Mouse (Mus musculus): ENCODE data around the gene Ttc41.
"Not testable (repeated sequence)": the region's sequence is repeated elsewhere in the genome, so short reads cannot be mapped to it uniquely, and the experiment has no call there.

DNA sequence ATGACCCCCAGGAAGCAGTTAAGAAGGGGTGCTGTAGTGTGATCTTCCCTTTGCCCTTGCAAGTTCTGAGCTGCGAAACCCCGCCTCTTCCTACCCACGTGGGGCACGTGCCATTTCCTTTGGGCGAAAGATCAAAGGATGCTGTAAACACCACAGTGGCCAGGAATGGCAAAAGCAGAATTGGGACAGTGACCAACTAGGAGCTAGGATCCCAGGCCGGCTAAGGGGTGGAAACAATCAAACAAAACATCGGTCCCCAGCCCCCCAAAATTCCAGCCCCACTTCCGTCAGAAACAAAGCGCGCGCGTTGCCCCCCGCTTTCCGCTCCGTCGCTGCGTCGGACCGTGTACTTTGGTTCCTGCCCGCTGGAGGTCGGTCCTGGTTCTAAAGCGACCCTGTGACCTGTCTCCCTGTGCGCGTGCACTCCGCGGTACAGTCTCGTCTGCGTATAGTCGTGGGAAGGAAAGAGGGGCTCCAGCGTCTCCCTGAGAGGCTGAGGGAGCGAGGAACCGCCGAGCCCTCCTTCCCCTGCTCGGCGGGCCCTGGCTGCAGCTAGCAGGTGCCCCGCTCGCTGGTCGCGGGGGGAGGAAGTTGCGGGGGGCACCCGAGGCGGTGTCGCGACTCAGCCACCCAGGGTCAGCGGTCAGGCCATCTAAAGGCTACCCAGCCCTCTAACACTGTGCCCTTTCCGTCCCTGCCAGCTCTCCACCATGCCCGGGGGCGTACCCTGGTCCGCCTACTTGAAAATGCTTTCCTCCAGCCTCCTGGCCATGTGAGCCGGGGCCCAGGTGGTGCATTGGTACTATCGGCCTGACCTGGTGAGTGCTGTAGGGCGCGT lies 20.2 kb upstream of the Ttc41 start:
- peak; percentile 34; the same call in 1 of the 2 replicates for TF ChIP-seq POLR2A (IDR thresholded peaks at IDR 0.05; ENCODE audit: borderline replicate concordance, insufficient read depth, low read length)
- TF ChIP-seq CTCF (IDR thresholded peaks at IDR 0.05; ENCODE audit: borderline replicate concordance, insufficient read depth, low read depth, low read length) = not testable (repeated sequence)

Data from cerebellum, adult 2 months (tissue).